Mouse (Mus musculus): ENCODE measurements around the gene Cnksr1.

DNA sequence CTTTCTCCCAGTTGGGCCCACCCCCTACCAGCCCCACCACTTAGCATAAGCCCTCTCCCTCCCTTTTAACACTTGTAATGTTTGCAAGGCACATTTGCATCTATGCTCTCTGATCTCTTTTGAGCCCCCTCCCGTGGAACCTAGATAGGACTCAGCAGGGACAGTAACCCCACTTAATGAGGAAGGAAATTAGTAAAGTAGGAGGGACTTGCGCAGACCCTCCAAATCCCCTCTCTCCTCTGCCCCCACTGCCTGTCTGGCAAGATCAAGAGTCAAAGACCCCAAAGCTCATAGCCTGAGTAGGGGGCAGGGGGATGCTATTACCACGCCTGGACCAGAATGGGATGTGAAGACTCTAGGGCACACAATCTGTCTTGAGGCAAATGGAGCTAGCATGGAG lies 16.6 kb upstream of the Cnksr1 start:
- no peak for TF ChIP-seq CTCF (IDR thresholded peaks at IDR 0.05; ENCODE audit: low read depth)
- no peak for TF ChIP-seq EP300 (IDR thresholded peaks at IDR 0.05; ENCODE audit: low read depth)

Data from heart, postnatal 0 days (tissue).